Mouse (Mus musculus) liver, embryonic 14.5 days (tissue): ENCODE measurements around the gene Asic5. TPM values are rescaled to one million over a fixed set of nuclear protein-coding genes. Genes with fewer than 3 reads are reported as not detected.

Experiments used
- ATAC-seq: fragments of 200-750 bp; cut with Nextera tagmentation; 2 replicates; pipeline ENCODE4 v1.8.0; 2017; ENCODE audit warnings: moderate number of reproducible peaks, mild to moderate bottlenecking, moderate library complexity; ENCODE audit not compliant: insufficient read depth
- DNase-seq, 3 experiments: peaks; one replicate each; pipeline ENCODE4 v3.0.0-alpha.2; 2012 to 2013; ENCODE audit warnings: low read depth in 3 of 3, low spot score in 3 of 3
- H3K27ac ChIP-seq: fragments of 300-500 bp; sonication (generic); 2 replicates; pipeline ENCODE4 v1.5.1; 2014; ENCODE audit warnings: moderate library complexity, mild to moderate bottlenecking, control low read depth, inconsistent platforms
- H3K27me3 ChIP-seq: fragments of 300-500 bp; sonication (generic); 2 replicates; pipeline ENCODE4 v1.6.1; 2014; ENCODE audit warnings: mild to moderate bottlenecking, low read length, moderate library complexity; ENCODE audit not compliant: control insufficient read depth, insufficient read depth
- H3K36me3 ChIP-seq: fragments of 300-500 bp; sonication (generic); replicated peaks from 2 replicates; pipeline ENCODE4 v1.6.1; 2014; ENCODE audit warnings: low read depth; ENCODE audit not compliant: control insufficient read depth, insufficient read depth
- H3K4me1 ChIP-seq, 2 experiments: fragments of 200-500 bp in 1 of 2; fragments of 300-500 bp in 1 of 2; sonication (generic) in 1 of 2; replicated peaks; 2 replicates each; pipeline ENCODE4 v1.6.1; 2012 to 2014; ENCODE audit warnings: antibody characterized with exemption in 1 of 2, inconsistent platforms in 1 of 2, low read length in 1 of 2; ENCODE audit not compliant: control insufficient read depth in 2 of 2, insufficient read depth in 2 of 2
- H3K4me2 ChIP-seq: fragments of 300-500 bp; sonication (generic); 2 replicates; pipeline ENCODE4 v1.6.1; 2014; ENCODE audit warnings: low read depth, mild to moderate bottlenecking, control low read depth, moderate library complexity
- H3K4me3 ChIP-seq, 2 experiments: fragments of 200-500 bp in 1 of 2; fragments of 300-500 bp in 1 of 2; sonication (generic) in 1 of 2; 2 replicates each; pipeline ENCODE4 v1.5.1; 2012 to 2014; ENCODE audit warnings: low read depth in 2 of 2, low read length in 2 of 2, mild to moderate bottlenecking in 2 of 2, control low read depth in 1 of 2, inconsistent platforms in 1 of 2, moderate library complexity in 1 of 2; ENCODE audit not compliant: insufficient read depth in 1 of 2
- H3K9ac ChIP-seq: fragments of 300-500 bp; sonication (generic); replicated peaks from 2 replicates; pipeline ENCODE4 v1.6.1; 2014; ENCODE audit warnings: mild to moderate bottlenecking, control low read depth, moderate library complexity
- H3K9me3 ChIP-seq: fragments of 300-500 bp; sonication (generic); 2 replicates; pipeline ENCODE4 v1.6.1; 2016; ENCODE audit warnings: low read length, mixed read lengths; ENCODE audit not compliant: control insufficient read depth
- CTCF ChIP-seq: IDR thresholded peaks from 2 replicates; pipeline ENCODE4 v1.5.1; 2016; ENCODE audit warnings: antibody characterized with exemption, low read depth, control low read depth
- EP300 ChIP-seq: IDR thresholded peaks from 2 replicates; pipeline ENCODE4 v1.6.1; 2016; ENCODE audit warnings: antibody characterized with exemption, low read depth
- whole genome bisulfite sequencing: fragments of 180-500 bp; shearing (Covaris S2); extraction: QIAGEN DNeasy Blood & Tissue Kit; methylation state at CpG from one replicate; pipeline ENCODE4 v1.1.7; 2014; ENCODE audit not compliant: insufficient replicate concordance; 5-methylcytosine and 5-hydroxymethylcytosine counted together
- polyA plus RNA-seq, 2 experiments: library from polyadenylated mRNA; depleted of rRNA in 1 of 2; stranded (reverse) in 1 of 2; unstranded in 1 of 2; fragments of >200 nt; fragmentation: Nextera tagmentation in 1 of 2; extraction: Ambion mirVana in 1 of 2; gene quantifications; 2 replicates each; pipeline versions ENCODE4 v1.2.1 to v1.2.3; 2012 to 2014

The Asic5 gene
- polyA plus RNA-seq, 2 experiments, result not detected

DNA sequence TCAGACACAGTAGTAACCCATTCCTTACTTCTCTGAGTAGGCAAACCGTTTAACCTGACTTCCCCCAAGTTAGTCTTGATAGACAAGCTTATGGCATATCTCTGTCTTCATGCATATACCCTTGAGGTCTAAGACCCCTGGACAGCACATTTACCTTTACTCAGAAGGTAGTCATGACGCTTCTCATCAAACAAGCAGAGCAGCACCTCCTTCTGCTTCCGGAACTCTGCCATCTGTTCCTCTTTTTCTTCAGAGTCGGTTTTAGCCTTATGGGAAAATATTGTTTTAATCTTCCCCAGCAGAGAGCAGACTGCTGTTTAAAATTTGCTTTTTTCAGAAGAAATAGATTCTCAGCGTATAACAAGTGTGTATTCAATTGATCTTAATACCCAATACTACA, 18.3 kb upstream of the Asic5 start:
- no peaks in the 10 kb centered on the region for H3K4me1 ChIP-seq
- no peak for DNase-seq
- WGBS, result 36% methylated on average over 5 of the region's 5 CpGs

DNA sequence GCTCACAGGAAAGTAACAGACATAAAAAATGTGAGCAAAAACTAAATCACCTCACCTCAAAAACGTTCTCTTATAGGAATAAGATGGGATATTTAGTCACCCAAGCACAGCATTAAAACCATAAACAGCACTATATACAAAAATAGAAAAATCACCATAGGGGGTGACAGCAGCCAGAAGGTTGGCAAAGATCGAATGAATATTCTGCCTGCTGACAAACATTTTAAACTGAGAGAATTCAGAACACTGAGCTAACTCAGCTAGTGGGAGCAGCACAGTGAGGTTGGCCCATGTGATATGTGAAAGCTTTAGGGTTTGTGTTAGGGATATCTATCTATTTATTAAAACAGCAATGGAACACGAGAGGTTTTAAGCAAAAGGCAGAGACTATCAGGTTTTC, 17.5 kb upstream of the Asic5 start:
- Histone ChIP-seq H3K4me3 (no peak overlapping the region), H3K4me2 (no peak overlapping the region), H3K27ac (no peak overlapping the region), H3K4me1 (no peaks in the 10 kb centered on the region), H3K9me3 (no peaks in the 10 kb centered on the region), H3K36me3 (no peaks in the 10 kb centered on the region), H3K27me3 (no peaks in the 10 kb centered on the region), H3K9ac (no peak overlapping the region)
- TF ChIP-seq CTCF (no peak), EP300 (no peak)
- DNase-seq (no peak), ATAC-seq (no peak)
- 45% methylated on average over 3 of the region's 3 CpGs for WGBS

More for the DNA sequence above, 18.3 kb upstream of the Asic5 start:
- no peak for ATAC-seq
- H3K27me3 ChIP-seq, result no peaks in the 10 kb centered on the region
- H3K4me3 ChIP-seq, result no peak overlapping the region
- no peaks in the 10 kb centered on the region for H3K9me3 ChIP-seq
- no peak for TF ChIP-seq EP300
- TF ChIP-seq CTCF, result no peak
- no peaks in the 10 kb centered on the region for H3K36me3 ChIP-seq
- no peak overlapping the region for H3K27ac ChIP-seq
- H3K9ac ChIP-seq, result no peak overlapping the region
- H3K4me2 ChIP-seq, result no peak overlapping the region

DNA sequence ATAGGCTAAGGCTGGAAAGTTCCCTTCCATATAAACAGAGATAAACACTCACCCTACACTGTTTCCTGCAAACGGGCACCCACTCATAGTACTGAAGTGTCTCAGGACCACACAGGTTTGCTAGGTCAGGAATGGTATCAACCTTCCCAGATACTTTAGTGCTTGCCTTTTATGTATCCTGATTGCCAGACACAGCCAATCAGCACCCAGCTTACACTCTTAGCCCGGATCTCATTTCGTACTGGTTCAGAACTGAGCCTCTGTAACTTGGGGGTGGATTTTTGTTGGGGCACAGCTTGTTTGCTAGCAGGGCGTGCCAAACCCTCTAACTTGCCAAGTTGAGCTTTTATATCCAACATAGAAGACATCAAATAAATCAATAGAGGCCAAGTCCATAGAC, 6.5 kb upstream of the Asic5 start:
- Histone ChIP-seq H3K9me3 (no peaks in the 10 kb centered on the region), H3K4me1 (no peaks in the 10 kb centered on the region), H3K9ac (no peak overlapping the region), H3K36me3 (no peaks in the 10 kb centered on the region), H3K27ac (no peak overlapping the region), H3K4me3 (no peak overlapping the region), H3K27me3 (no peaks in the 10 kb centered on the region), H3K4me2 (no peak overlapping the region)
- DNase-seq (no peak), ATAC-seq (no peak)
- TF ChIP-seq CTCF (no peak), EP300 (no peak)
- 39% methylated on average over 4 of the region's 4 CpGs for WGBS

DNA sequence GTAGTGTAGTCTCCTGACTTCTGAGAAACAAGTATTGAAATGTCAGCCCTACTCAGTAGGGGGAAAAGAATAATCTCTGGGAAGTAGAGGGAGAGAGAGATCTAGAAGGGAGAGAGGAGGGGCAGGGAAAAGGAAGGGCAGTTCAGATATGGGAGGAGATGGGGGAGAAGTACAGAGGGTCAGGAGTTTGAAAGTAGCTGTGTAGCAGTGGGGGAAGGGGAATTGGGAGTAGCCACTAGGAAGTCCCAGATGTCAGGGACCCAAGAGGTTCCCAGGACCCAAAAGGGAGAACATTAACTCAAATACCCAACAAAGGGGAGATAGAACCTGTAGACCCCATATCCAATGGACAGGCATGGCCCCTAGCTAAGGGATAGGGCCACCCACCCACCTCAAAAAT, 6.0 kb upstream of the Asic5 start, which contains the start of gene Tdo2:
TSS of gene Tdo2 (minus strand) at position 101 of the 400 bp plus-strand sequence.
- H3K4me1 ChIP-seq, result no peaks in the 10 kb centered on the region
- TF ChIP-seq EP300 (no peak), CTCF (no peak)
- no peak within 1 kb of the TSS for H3K4me3 ChIP-seq
- no peak for ATAC-seq
- no peaks in the 10 kb centered on the region for H3K9me3 ChIP-seq
- H3K27ac ChIP-seq, result no peak within 1 kb of the TSS
- no peak within 1 kb of the TSS for H3K9ac ChIP-seq
- H3K4me2 ChIP-seq, result no peak within 1 kb of the TSS
- H3K36me3 ChIP-seq, result no peaks in the 10 kb centered on the region
- H3K27me3 ChIP-seq, result no peaks in the 10 kb centered on the region
- DNase-seq, result no peak

DNA sequence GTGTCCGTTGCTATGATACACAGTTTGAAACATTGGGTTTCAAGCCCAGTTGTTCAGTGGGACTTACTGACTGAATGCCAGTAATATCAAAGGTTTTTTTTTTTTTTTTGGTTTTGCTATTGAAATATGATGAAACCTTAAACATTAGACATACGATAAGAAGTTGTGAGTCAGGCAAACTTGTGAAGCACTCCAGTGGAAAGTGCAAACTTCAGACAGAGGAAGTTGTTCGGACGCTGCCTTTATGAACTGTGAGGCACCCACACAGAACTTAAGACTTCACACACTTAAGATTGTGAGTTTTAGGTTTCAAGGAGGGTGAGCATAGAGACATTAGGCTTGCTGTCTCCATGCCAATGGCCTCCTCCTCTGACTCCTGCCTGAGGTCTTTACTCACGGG, 514 bp upstream of the Asic5 start:
- DNase-seq (no peak), ATAC-seq (no peak)
- Histone ChIP-seq H3K27me3 (no peaks in the 10 kb centered on the region), H3K9me3 (no peaks in the 10 kb centered on the region), H3K4me1 (no peaks in the 10 kb centered on the region; a peak in 1 of 4 replicates), H3K27ac (no peak overlapping the region), H3K9ac (no peak overlapping the region), H3K36me3 (no peaks in the 10 kb centered on the region), H3K4me3 (no peak overlapping the region), H3K4me2 (no peak overlapping the region)
- 73% methylated on average over 5 of the region's 5 CpGs for WGBS
- TF ChIP-seq CTCF, result no peak
- no peak for TF ChIP-seq EP300
